Mouse (Mus musculus): ENCODE measurements around the gene Notum.

Gene Notum

GRCm38 (mm10) chr11:120618619-120619535, 42.1 kb downstream of the Notum start:
- no peak for DNase-seq (ENCODE audit: low read depth in 1 of 2, low spot score in 2 of 2)

- DNase-seq (ENCODE audit: low read depth in 1 of 2, low spot score in 2 of 2): peak; percentile 60 to 84
Measured at GRCm38 (mm10) chr11:120617519-120618112, 43.4 kb downstream of the Notum start, which contains the start of gene Pcyt2. Gene Pcyt2 (minus strand): TSS chr11:120617936.

DNA sequence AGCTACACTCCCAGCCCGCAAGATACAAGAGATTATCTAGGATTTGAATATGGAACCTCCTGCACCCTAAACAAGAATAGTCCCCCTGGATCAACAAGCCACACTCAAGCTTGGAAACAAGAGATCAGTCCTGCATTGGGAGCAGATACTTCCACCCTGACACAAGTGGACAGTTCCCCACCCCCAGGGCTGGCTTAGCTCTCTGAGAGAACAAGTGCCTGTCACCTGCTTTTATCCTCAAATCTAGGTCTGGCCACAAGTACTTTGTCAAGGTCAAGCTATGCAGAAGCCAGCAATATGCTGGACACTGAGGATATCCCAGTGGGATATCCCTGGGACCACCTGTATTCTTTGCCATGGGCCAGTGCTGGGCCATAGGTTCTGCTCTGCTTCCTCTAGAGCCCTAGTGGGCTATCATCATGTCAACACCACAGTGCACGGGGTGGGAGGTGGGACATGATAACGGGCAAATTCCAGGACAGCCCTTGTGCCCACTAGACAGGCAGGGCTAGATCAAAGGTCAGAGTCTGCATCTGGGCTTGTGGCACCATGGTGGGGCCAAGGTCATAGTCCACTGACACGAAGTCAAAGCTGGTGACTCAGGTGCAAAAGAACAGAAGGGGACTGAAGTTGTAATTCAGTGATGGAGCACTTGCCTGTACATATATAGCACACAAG, 44.2 kb downstream of the Notum start:
- DNase-seq (ENCODE audit: low read depth in 1 of 2, low spot score in 2 of 2): no peak

GRCm38 (mm10) chr11:120615606-120616203, 45.3 kb downstream of the Notum start:
- no peak for DNase-seq (ENCODE audit: low read depth in 1 of 2, low spot score in 2 of 2)

GRCm38 (mm10) chr11:120615167-120615566, 45.8 kb downstream of the Notum start:
- no peak for DNase-seq (ENCODE audit: low read depth in 1 of 2, low spot score in 2 of 2)

- no peak for DNase-seq (ENCODE audit: low read depth in 1 of 2, low spot score in 2 of 2)
Measured at GRCm38 (mm10) chr11:120613976-120614375, 47.0 kb downstream of the Notum start.

- DNase-seq (ENCODE audit: low read depth in 1 of 2, low spot score in 2 of 2): no peak
Measured at GRCm38 (mm10) chr11:120613481-120613972, 47.4 kb downstream of the Notum start.

DNA sequence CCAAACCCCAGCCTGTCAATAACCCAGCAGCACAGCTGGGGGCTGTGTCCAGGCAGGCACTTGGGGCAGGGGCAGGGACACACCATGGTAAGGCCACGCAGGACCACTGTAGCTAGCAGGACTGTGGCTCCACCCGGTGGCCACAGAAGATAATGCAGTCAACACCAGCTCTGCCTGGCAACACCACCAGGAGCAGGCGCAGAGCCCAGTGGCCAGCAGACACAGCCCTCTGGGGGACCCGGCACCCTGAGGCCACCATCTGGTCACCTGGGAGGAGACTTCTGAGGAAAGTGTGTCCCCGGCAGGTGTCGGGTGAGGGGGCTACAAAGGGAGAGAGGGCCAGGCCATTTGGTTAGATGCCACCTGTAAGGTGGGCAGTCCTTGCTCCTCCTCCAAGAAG, 48.2 kb downstream of the Notum start:
- DNase-seq (ENCODE audit: low read depth in 1 of 2, low spot score in 2 of 2): peak in 1 of 2 experiments; percentile 64

GRCm38 (mm10) chr11:120610477-120611046, 50.4 kb downstream of the Notum start:
- no peak for DNase-seq (ENCODE audit: low read depth in 1 of 2, low spot score in 2 of 2)

DNA sequence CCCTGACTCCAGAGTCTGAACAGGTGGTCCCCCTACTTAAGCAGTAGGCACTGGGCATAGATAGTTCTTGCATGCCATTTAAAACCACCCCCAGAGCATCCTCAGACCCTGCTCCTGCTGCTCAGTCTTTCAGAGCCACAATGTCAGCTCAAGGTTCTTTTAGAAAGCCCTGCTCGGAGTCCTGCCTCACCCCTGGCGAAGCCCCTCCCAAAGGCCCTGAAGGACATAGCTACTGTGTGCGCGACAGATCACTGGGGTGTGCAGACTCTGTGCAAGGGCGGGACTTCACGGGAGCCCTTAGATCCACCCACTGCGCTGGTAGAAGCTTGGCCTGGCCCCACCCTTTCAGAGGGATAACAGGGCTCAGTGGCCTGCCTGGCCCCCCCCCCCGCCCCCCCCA, 51.7 kb downstream of the Notum start:
- no peak for DNase-seq (ENCODE audit: low read depth in 1 of 2, low spot score in 2 of 2)

- no peak for DNase-seq (ENCODE audit: low read depth in 1 of 2, low spot score in 2 of 2)
Measured at GRCm38 (mm10) chr11:120608241-120609034, 52.5 kb downstream of the Notum start, which contains the start of gene Npb. Gene Npb (plus strand): TSS chr11:120608477.

GRCm38 (mm10) chr11:120606764-120607163, 54.2 kb downstream of the Notum start:
- DNase-seq (ENCODE audit: low read depth in 1 of 2, low spot score in 2 of 2): no peak

GRCm38 (mm10) chr11:120605667-120606066, 55.3 kb downstream of the Notum start:
- DNase-seq (ENCODE audit: low read depth in 1 of 2, low spot score in 2 of 2): no peak

All from monocyte, adult 2 months (primary cell).